Mouse (Mus musculus): Measurements from ENCODE around the gene Fam102a.

The Fam102a gene

GRCm38 (mm10) chr2:32608778-32609435, 73.8 kb downstream of the Fam102a start:
- DNase-seq (ENCODE audit: low spot score) = no peak

GRCm38 (mm10) chr2:32610610-32611229, 75.6 kb downstream of the Fam102a start:
- DNase-seq (ENCODE audit: low spot score) = no peak

GRCm38 (mm10) chr2:32612274-32612673, 77.1 kb downstream of the Fam102a start:
- DNase-seq (ENCODE audit: low spot score) = no peak

- no peak for DNase-seq (ENCODE audit: low spot score)
Observed at GRCm38 (mm10) chr2:32617109-32617508, 82.0 kb downstream of the Fam102a start.

- no peak for DNase-seq (ENCODE audit: low spot score)
Observed at GRCm38 (mm10) chr2:32617601-32618000, 82.5 kb downstream of the Fam102a start.

GRCm38 (mm10) chr2:32618051-32618450, 82.9 kb downstream of the Fam102a start:
- no peak for DNase-seq (ENCODE audit: low spot score)

All from urinary bladder, postnatal 25 days (tissue).